8 mouse cellular contexts compared by ENCODE assay signal in the genomic region with DNA sequence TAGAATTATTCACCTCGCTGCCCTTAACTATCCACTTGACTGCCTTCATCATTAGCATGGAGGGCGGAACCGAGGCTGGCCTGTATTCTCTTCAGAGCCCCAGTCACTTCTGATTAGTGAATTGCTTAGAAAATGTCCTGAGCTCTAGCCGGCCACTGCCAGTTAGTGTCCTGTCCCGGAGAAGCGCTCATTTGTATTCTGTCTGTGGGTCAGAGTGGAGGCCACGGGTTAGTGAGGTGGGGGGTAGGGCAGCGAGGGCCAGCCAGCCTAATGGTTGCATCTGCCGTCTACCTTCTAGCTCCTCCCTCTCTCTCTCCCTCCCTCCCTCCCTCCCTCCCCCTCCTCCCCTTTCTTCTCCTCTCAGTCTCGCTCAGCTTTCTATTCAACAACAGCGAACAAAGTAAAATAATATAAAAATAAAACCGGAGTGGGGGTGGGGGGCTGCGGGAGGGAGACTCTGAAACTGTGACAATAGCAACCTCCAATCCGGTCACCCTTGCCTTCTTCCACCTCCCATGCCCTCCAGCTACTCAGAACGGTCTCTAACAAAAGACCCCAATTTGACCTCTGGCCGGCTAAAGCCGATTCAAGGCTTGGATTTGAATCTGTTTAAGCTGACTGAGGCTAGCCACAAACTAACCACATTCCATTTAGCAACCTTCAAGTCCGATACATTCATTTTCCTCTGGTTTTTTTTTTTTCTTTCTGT.
DNase-seq lines count a peak whose midpoint lies in the region; ATAC-seq and TF ChIP-seq lines count a peak whose summit lies in the region.

No protein-coding gene starts in this region.

- no peak for DNase-seq in CH12.LX (ENCODE audit: extremely low read depth)
- peak; percentile 64 for DNase-seq in adrenal gland, adult 2 months
- peak; percentile 87 for DNase-seq in embryo, embryonic 9.5 days (ENCODE audit: extremely low spot score)
- DNase-seq in layer of hippocampus, postnatal 36 days, result peak; percentile 19 to 22
- no peak for DNase-seq in urinary bladder, adult 2 months (ENCODE audit: low spot score)
- no peak for DNase-seq in thymus, adult 18-20 months

- H3K9ac ChIP-seq in CH12.LX (ENCODE audit: insufficient read depth, low read depth), result peak overlapping the region; percentile 35; the same call in 1 of the 2 replicates
- H3K9ac ChIP-seq in hindbrain, embryonic 13.5 days, result peak overlapping the region; percentile 66
- peak overlapping the region; percentile 52 for H3K9ac ChIP-seq in midbrain, embryonic 13.5 days (replicated peaks)

- TF ChIP-seq CTCF in CH12.LX (conservative IDR thresholded peaks at IDR 0.05 in 1 of 2, IDR thresholded peaks at IDR 0.05 in 1 of 2; ENCODE audit: low read depth in 2 of 2, low read length in 2 of 2), result no peak

- peaks cover 0 to 5% of the 10 kb centered on the region in 2 experiments; a peak in 2 of 4 replicates for H3K4me1 ChIP-seq in CH12.LX (ENCODE audit: control insufficient read depth in 1 of 2, insufficient read depth in 2 of 2)
- peaks cover 14% of the 10 kb centered on the region for H3K4me1 ChIP-seq in hindbrain, embryonic 13.5 days (replicated peaks)
- peaks cover 23% of the 10 kb centered on the region for H3K4me1 ChIP-seq in midbrain, embryonic 13.5 days (replicated peaks)

- no peak for TF ChIP-seq POLR2A in CH12.LX (IDR thresholded peaks at IDR 0.05; ENCODE audit: low read depth, low read length)

- TF ChIP-seq RAD21 in CH12.LX (IDR thresholded peaks at IDR 0.05; ENCODE audit: low read depth, low read length), result no peak

- TF ChIP-seq EP300 in CH12.LX (IDR thresholded peaks at IDR 0.05; ENCODE audit: low read length), result no peak

- H3K4me3 ChIP-seq in CH12.LX (replicated peaks in 1 of 3; ENCODE audit: low read depth in 2 of 3, low read length in 2 of 3, poor library complexity in 1 of 3), result peak overlapping the region in 2 of 3 experiments; percentile 11 to 45
- peak overlapping the region; percentile 38 for H3K4me3 ChIP-seq in hindbrain, embryonic 13.5 days
- peak overlapping the region; percentile 37 for H3K4me3 ChIP-seq in midbrain, embryonic 13.5 days (replicated peaks)

- peaks cover 2% of the 10 kb centered on the region for H3K9me3 ChIP-seq in CH12.LX (replicated peaks; ENCODE audit: low read length)
- no peaks in the 10 kb centered on the region for H3K9me3 ChIP-seq in hindbrain, embryonic 13.5 days
- H3K9me3 ChIP-seq in midbrain, embryonic 13.5 days, result peaks cover 6% of the 10 kb centered on the region

- in situ Hi-C loops in CH12.LX (cut with MboI; ENCODE audit: low pct_ligation_motif_present, low pct_unique_long_range_greater_than_20kb, low sequenced_read_pairs), result no loop called here

- dilution Hi-C loops in CH12.LX (cut with MboI; ENCODE audit: extremely low pct_ligation_motif_present, extremely low pct_unique_long_range_greater_than_20kb, low sequenced_read_pairs), result no loop called here

- H3K79me2 ChIP-seq in CH12.LX (replicated peaks; ENCODE audit: control insufficient read depth, extremely low read depth, insufficient read depth, poor library complexity, severe bottlenecking), result no peaks in the 10 kb centered on the region

- peak overlapping the region; percentile 100 for H3K4me2 ChIP-seq in CH12.LX (ENCODE audit: insufficient read depth, low read depth, poor library complexity, severe bottlenecking)
- H3K4me2 ChIP-seq in hindbrain, embryonic 13.5 days, result peak overlapping the region; percentile 58
- H3K4me2 ChIP-seq in midbrain, embryonic 13.5 days (replicated peaks), result peak overlapping the region; percentile 57

- H3K27me3 ChIP-seq in CH12.LX (replicated peaks), result no peaks in the 10 kb centered on the region
- H3K27me3 ChIP-seq in hindbrain, embryonic 13.5 days, result no peaks in the 10 kb centered on the region
- H3K27me3 ChIP-seq in midbrain, embryonic 13.5 days, result no peaks in the 10 kb centered on the region

- ATAC-seq in hindbrain, embryonic 13.5 days (ENCODE audit: low FRiP score), result peak; percentile 82
- peak; percentile 95 for ATAC-seq in midbrain, embryonic 13.5 days

- no peak overlapping the region for H3K27ac ChIP-seq in CH12.LX (ENCODE audit: insufficient read depth, low read depth)
- peak overlapping the region; percentile 73 for H3K27ac ChIP-seq in hindbrain, embryonic 13.5 days
- H3K27ac ChIP-seq in midbrain, embryonic 13.5 days, result peak overlapping the region; percentile 85

- WGBS in hindbrain, embryonic 13.5 days, result under 1% methylated on average over 18 of the region's 18 CpGs
- WGBS in midbrain, embryonic 13.5 days, result under 1% methylated on average over 18 of the region's 18 CpGs

- no peaks in the 10 kb centered on the region for H3K36me3 ChIP-seq in CH12.LX (replicated peaks in 1 of 2; ENCODE audit: control insufficient read depth in 1 of 2, insufficient read depth in 1 of 2, low read length in 1 of 2)
- H3K36me3 ChIP-seq in hindbrain, embryonic 13.5 days, result no peaks in the 10 kb centered on the region; the same call in 1 of the 2 replicates
- H3K36me3 ChIP-seq in midbrain, embryonic 13.5 days, result no peaks in the 10 kb centered on the region

TF ChIP-seq in CH12.LX, 34 proteins besides CTCF, POLR2A, EP300 and RAD21:
- TF ChIP-seq SIN3A (IDR thresholded peaks at IDR 0.05; ENCODE audit: low read length) (no peak), MAZ (IDR thresholded peaks at IDR 0.05; ENCODE audit: low read depth, low read length) (0 out of 2 replicates have a peak, but pooled peaks have one; percentile 26)

Comparison
In these comparisons a context has a peak if more than half of its experiments do, and no peak if none do; other contexts are left out.
1. DNase-seq: peak in adrenal gland, adult 2 months (single experiment), embryo, embryonic 9.5 days (single experiment) and layer of hippocampus, postnatal 36 days (2 of 2); none in CH12.LX (single experiment), urinary bladder, adult 2 months (single experiment) and thymus, adult 18-20 months (0 of 2).
2. Peak in every context shown above with its lines, with median percentiles within 50 percentile points of each other: H3K4me2 ChIP-seq, H3K4me3 ChIP-seq and H3K9ac ChIP-seq.